Mouse (Mus musculus): Measurements from ENCODE around the gene Senp3.

GRCm38 (mm10) chr11:69684936-69685335 is 3.1 kb upstream of the Senp3 start:
- TF ChIP-seq CTCF (conservative IDR thresholded peaks at IDR 0.05; ENCODE audit: low read length) (no peak), POU5F1 (IDR thresholded peaks at IDR 0.05; ENCODE audit: borderline replicate concordance, low read length) (no peak), NANOG (IDR thresholded peaks at IDR 0.05; ENCODE audit: borderline replicate concordance, low read length) (no peak)
